Mouse (Mus musculus) limb, embryonic 11.5 days (tissue): ENCODE measurements around the gene Alg12. TPM values are rescaled to one million over a fixed set of nuclear protein-coding genes. Genes with fewer than 3 reads are reported as not detected.

Source experiments
- ATAC-seq: fragments of 200-750 bp; cut with Nextera tagmentation; 2 replicates; pipeline ENCODE4 v1.8.0; 2017; ENCODE audit warnings: low read depth; ENCODE audit not compliant: insufficient number of reproducible peaks, low FRiP score, low TSS enrichment
- DNase-seq: peaks from one replicate; pipeline ENCODE4 v3.0.0-alpha.2; 2015; ENCODE audit warnings: low spot score
- H3K27ac ChIP-seq: fragments of 300-500 bp; sonication (generic); replicated peaks from 2 replicates; pipeline ENCODE4 v1.5.1; 2014; ENCODE audit warnings: low read depth, mild to moderate bottlenecking, low read length
- H3K27me3 ChIP-seq: fragments of 300-500 bp; sonication (generic); 2 replicates; pipeline ENCODE4 v1.6.1; 2014; ENCODE audit warnings: mild to moderate bottlenecking, low read length, mixed read lengths; ENCODE audit not compliant: control insufficient read depth, insufficient read depth
- H3K36me3 ChIP-seq: fragments of 300-500 bp; sonication (generic); 2 replicates; pipeline ENCODE4 v1.6.1; 2014; ENCODE audit warnings: mild to moderate bottlenecking, low read length, moderate library complexity, mixed read lengths; ENCODE audit not compliant: control insufficient read depth, insufficient read depth
- H3K4me1 ChIP-seq: fragments of 300-500 bp; sonication (generic); 2 replicates; pipeline ENCODE4 v1.6.1; 2014; ENCODE audit warnings: low read length, mixed read lengths; ENCODE audit not compliant: control insufficient read depth, insufficient read depth
- H3K4me2 ChIP-seq: fragments of 300-500 bp; sonication (generic); 2 replicates; pipeline ENCODE4 v1.6.1; 2014; ENCODE audit warnings: low read depth, mild to moderate bottlenecking, moderate library complexity; ENCODE audit not compliant: severe bottlenecking
- H3K4me3 ChIP-seq: fragments of 300-500 bp; sonication (generic); 2 replicates; pipeline ENCODE4 v1.5.1; 2014; ENCODE audit warnings: low read depth, low read length
- H3K9ac ChIP-seq: fragments of 300-500 bp; sonication (generic); 2 replicates; pipeline ENCODE4 v1.6.1; 2014; ENCODE audit warnings: mild to moderate bottlenecking, low read length
- H3K9me3 ChIP-seq: fragments of 300-500 bp; sonication (generic); 2 replicates; pipeline ENCODE4 v1.6.1; 2016; ENCODE audit warnings: low read length; ENCODE audit not compliant: control insufficient read depth
- WGBS: fragments of 180-500 bp; shearing (Covaris S2); extraction: QIAGEN DNeasy Blood & Tissue Kit; methylation state at CpG from one replicate; pipeline ENCODE4 v1.1.7; 2014; 5-methylcytosine and 5-hydroxymethylcytosine counted together
- polyA plus RNA-seq: library from polyadenylated mRNA; unstranded; fragments of >200 nt; fragmentation: Nextera tagmentation; extraction: Ambion mirVana; gene quantifications from 2 replicates; pipeline ENCODE4 v1.2.1, GENCODE M21; 2014

Alg12 gene
- polyA plus RNA-seq, 1 experiment from 2014 or later, result 11.5 TPM

DNA sequence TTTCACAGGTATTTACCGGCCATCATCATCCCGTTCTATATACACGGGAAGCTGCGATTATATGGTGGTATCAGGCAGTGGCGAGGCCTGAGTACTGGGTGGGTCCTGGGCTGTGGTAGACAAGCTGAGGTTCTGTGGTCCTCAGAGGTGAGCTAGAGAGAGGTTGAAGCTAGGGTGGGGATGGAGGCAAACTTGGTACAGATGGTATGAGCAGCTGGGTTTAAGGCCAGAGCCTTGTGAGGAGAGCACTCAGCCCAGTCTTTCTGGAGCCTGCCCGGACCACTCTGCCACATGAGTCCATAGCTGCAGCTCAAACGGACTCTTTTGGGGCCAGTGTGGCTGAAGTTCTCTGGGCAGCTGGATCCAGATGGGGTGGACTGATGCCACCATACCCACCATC lies 38.2 kb upstream of the Alg12 start:
- no peak for DNase-seq
- WGBS, result 92% methylated on average over 7 of the region's 7 CpGs
- no peaks in the 10 kb centered on the region for H3K36me3 ChIP-seq
- 0 out of 2 replicates have a peak, but pooled peaks cover 2% of the 10 kb centered on the region for H3K4me1 ChIP-seq
- no peak overlapping the region for H3K4me3 ChIP-seq
- ATAC-seq, result no peak
- H3K9me3 ChIP-seq, result no peaks in the 10 kb centered on the region
- no peaks in the 10 kb centered on the region for H3K27me3 ChIP-seq
- H3K4me2 ChIP-seq, result no peak overlapping the region
- H3K27ac ChIP-seq, result no peak overlapping the region
- no peak overlapping the region for H3K9ac ChIP-seq

- Histone ChIP-seq H3K27ac (no peak overlapping the region), H3K36me3 (no peaks in the 10 kb centered on the region), H3K9ac (no peak overlapping the region), H3K27me3 (no peaks in the 10 kb centered on the region), H3K4me3 (no peak overlapping the region), H3K4me2 (no peak overlapping the region), H3K4me1 (0 out of 2 replicates have a peak, but pooled peaks cover 2% of the 10 kb centered on the region), H3K9me3 (no peaks in the 10 kb centered on the region)
- WGBS, result 88% methylated on average over 5 of the region's 5 CpGs
- ATAC-seq (no peak), DNase-seq (no peak)
Measured at GRCm38 (mm10) chr15:88856613-88857012, 37.5 kb upstream of the Alg12 start.

GRCm38 (mm10) chr15:88855896-88856417 lies 36.8 kb upstream of the Alg12 start:
- Histone ChIP-seq H3K36me3 (no peaks in the 10 kb centered on the region), H3K27me3 (no peaks in the 10 kb centered on the region), H3K4me2 (no peak overlapping the region), H3K9ac (no peak overlapping the region), H3K9me3 (no peaks in the 10 kb centered on the region), H3K27ac (no peak overlapping the region), H3K4me3 (no peak overlapping the region), H3K4me1 (0 out of 2 replicates have a peak, but pooled peaks cover 6% of the 10 kb centered on the region)
- ATAC-seq (no peak), DNase-seq (no peak)
- WGBS, result 79% methylated on average over 6 of the region's 6 CpGs

GRCm38 (mm10) chr15:88854969-88855830 lies 36.1 kb upstream of the Alg12 start:
- no peak overlapping the region for H3K27ac ChIP-seq
- no peak overlapping the region for H3K9ac ChIP-seq
- H3K27me3 ChIP-seq, result no peaks in the 10 kb centered on the region
- WGBS, result 81% methylated on average over 15 of the region's 15 CpGs
- DNase-seq (no peak), ATAC-seq (no peak)
- H3K4me2 ChIP-seq, result no peak overlapping the region
- H3K4me1 ChIP-seq, result 0 out of 2 replicates have a peak, but pooled peaks cover 6% of the 10 kb centered on the region
- no peaks in the 10 kb centered on the region for H3K36me3 ChIP-seq
- H3K9me3 ChIP-seq, result no peaks in the 10 kb centered on the region
- H3K4me3 ChIP-seq, result no peak overlapping the region

GRCm38 (mm10) chr15:88854119-88854968 lies 35.2 kb upstream of the Alg12 start:
- no peak for ATAC-seq
- WGBS, result 62% methylated on average over 6 of the region's 6 CpGs
- Histone ChIP-seq H3K36me3 (no peaks in the 10 kb centered on the region), H3K4me3 (no peak overlapping the region), H3K27me3 (no peaks in the 10 kb centered on the region), H3K4me1 (0 out of 2 replicates have a peak, but pooled peaks cover 6% of the 10 kb centered on the region), H3K27ac (no peak overlapping the region), H3K4me2 (no peak overlapping the region), H3K9me3 (no peaks in the 10 kb centered on the region), H3K9ac (no peak overlapping the region)
- DNase-seq, result no peak

DNA sequence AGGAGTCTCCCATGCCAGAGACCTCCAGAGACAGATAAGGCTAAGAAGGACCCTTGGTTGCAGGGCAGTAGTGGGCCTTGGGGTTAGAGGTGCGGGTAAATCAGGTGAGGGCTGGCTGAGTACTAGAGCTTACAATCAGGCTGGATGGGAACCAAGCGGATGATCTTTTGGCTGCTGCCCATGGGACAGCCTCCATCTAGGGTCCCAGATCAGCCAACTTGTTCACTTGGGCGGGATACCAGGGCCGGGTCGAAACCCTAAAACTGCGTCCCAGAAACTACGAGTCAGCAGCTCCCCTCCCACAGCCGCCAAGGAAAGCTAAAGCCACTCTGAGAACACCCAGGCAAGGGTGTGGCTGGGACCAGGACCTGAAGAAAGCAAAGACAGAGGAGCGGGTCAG lies 34.0 kb upstream of the Alg12 start:
- Histone ChIP-seq H3K4me2 (no peak overlapping the region), H3K4me1 (0 out of 2 replicates have a peak, but pooled peaks cover 6% of the 10 kb centered on the region), H3K36me3 (no peaks in the 10 kb centered on the region), H3K27me3 (no peaks in the 10 kb centered on the region), H3K9ac (no peak overlapping the region), H3K9me3 (no peaks in the 10 kb centered on the region), H3K4me3 (no peak overlapping the region), H3K27ac (no peak overlapping the region)
- 92% methylated on average over 9 of the region's 9 CpGs for WGBS
- DNase-seq, result no peak
- no peak for ATAC-seq

DNA sequence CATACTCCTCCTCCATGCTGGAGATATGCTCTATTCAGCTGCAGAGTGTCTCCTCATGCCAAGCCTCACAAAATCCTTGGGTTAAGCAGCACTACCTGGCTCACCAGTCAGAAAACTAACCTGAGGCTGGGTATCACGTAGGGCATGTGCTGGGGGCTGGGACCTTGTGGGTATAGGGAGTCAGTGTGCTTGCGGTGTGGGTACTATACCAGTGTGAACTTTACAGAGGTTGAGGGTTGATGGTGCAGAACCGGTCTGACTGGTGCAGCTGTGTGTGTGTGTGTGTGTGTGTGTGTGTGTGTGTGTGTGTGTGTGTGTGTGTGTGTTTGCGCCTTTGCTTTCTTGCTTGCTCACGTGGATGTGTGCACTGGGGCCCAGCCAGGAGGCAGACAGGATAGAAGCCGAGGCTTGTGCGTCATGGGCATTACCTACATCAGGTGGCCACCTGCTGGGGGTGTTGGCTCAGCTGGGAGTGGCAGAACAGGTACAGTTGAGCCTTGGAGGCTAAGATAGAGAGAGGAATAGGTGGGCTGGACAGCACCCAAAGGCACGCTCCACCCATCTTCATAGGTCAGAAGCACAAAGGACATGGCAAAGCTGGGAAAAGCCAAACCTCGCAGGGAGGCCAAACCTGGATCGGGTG lies 32.5 kb upstream of the Alg12 start:
- no peaks in the 10 kb centered on the region for H3K36me3 ChIP-seq
- no peak overlapping the region for H3K4me2 ChIP-seq
- no peak overlapping the region for H3K27ac ChIP-seq
- H3K4me1 ChIP-seq, result 0 out of 2 replicates have a peak, but pooled peaks cover 6% of the 10 kb centered on the region
- H3K4me3 ChIP-seq, result no peak overlapping the region
- WGBS, result 79% methylated on average over 10 of the region's 10 CpGs
- DNase-seq (no peak), ATAC-seq (no peak)
- no peaks in the 10 kb centered on the region for H3K9me3 ChIP-seq
- no peaks in the 10 kb centered on the region for H3K27me3 ChIP-seq
- no peak overlapping the region for H3K9ac ChIP-seq

- Histone ChIP-seq H3K9me3 (no peaks in the 10 kb centered on the region), H3K36me3 (no peaks in the 10 kb centered on the region), H3K27me3 (no peaks in the 10 kb centered on the region), H3K9ac (no peak overlapping the region), H3K4me2 (no peak overlapping the region), H3K4me1 (0 out of 2 replicates have a peak, but pooled peaks cover 6% of the 10 kb centered on the region), H3K4me3 (no peak overlapping the region), H3K27ac (no peak overlapping the region)
- ATAC-seq, result no peak
- 69% methylated on average over 3 of the region's 3 CpGs for WGBS
- DNase-seq, result no peak
Measured at GRCm38 (mm10) chr15:88851076-88851475, 32.0 kb upstream of the Alg12 start.
